Mouse (Mus musculus) layer of hippocampus, adult 11-12 months (tissue): ENCODE data around the gene Fam45a.
"Not testable (repeated sequence)": the region's sequence is repeated elsewhere in the genome, so short reads cannot be mapped to it uniquely, and the experiment has no call there.

Experiments used
- DNase-seq: peaks from one replicate; pipeline ENCODE4 v3.0.0; 2022; ENCODE audit warnings: low spot score

The Fam45a gene

DNA sequence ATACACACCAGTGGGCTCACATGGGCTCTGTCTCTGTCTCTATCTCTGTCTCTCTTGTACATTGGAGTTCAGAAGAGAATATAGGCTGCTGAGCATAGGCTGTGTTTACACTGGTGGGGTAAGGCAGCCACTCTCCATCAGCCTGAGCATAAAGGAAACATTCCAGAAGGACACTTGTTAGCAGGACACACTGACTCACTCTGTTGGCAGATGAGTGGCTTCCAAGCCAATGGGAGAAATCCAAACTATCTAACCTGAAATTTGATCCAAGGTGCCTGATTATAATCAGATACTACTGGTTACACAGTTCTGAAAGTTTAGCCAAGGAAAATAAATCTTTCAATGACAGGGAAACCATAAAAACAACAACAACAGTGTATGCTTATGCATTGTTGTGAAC is 34.3 kb downstream of the Fam45a start:
- no peak for DNase-seq

- DNase-seq = peak; percentile 93
Measured at GRCm38 (mm10) chr19:60860868-60861700, 49.7 kb downstream of the Fam45a start, which contains the start of gene Sfxn4. Gene Sfxn4 (minus strand): TSS chr19:60861479.

GRCm38 (mm10) chr19:60866169-60866568 is 54.8 kb downstream of the Fam45a start:
- DNase-seq = not testable (repeated sequence)

- no peak for DNase-seq
Measured at GRCm38 (mm10) chr19:60870489-60870888, 59.1 kb downstream of the Fam45a start.

DNA sequence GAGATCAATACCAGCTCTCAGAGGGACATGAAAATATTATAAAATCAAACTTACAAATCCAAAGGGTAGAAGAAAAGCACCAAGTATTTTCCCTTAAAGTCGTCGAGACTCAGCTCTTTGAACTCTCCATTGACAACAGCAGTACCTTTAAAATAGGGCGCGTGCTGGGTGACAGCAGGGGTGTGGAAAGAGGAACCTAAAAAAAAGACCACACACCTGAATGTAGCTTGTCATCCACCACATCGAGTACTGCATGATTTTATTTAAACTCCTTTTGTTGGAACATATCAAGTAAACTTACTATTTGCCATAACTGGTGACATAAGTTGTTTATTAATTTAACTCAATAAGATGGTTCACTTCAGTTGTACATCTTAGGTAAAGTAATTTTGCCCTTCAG is 60.0 kb downstream of the Fam45a start:
- DNase-seq = no peak

DNA sequence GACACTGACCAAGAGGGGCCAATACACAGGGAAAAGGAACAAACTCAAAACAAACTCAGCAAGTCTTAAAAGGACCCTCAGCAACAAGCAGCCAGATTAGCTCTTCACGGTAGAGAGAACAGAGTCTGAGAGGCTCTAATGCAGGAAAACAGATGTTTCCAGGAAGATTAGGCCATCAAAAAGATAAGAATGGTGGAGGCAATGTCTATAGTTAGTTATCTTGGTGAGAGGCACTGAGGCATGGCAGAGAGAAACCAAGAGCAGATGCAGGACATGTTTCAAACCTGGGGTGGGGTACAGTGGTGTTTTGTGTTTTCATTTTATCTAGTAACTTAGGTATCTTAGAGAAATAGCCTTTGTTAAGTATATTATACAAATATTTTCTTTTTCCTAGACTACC is 60.9 kb downstream of the Fam45a start:
- no peak for DNase-seq

DNA sequence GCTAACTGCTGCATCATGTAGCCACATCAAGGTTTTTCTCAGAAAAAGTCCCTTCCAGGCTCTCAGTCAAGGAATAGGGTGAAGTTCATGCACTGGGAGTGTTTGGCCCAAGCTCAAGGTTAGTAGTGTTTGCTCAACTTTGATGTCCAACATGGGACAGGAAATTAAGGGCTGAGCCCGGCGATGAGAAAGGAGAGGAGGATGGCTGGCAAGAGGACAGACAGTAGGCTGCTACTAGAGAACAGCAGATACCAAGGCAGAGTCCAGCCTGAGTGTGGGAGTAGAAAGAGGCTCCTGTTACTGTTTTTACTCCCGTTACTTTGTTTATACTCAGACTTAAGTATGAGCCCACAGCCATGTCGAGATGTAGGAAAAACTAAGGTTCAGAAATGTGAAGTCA is 62.1 kb downstream of the Fam45a start:
- no peak for DNase-seq

DNA sequence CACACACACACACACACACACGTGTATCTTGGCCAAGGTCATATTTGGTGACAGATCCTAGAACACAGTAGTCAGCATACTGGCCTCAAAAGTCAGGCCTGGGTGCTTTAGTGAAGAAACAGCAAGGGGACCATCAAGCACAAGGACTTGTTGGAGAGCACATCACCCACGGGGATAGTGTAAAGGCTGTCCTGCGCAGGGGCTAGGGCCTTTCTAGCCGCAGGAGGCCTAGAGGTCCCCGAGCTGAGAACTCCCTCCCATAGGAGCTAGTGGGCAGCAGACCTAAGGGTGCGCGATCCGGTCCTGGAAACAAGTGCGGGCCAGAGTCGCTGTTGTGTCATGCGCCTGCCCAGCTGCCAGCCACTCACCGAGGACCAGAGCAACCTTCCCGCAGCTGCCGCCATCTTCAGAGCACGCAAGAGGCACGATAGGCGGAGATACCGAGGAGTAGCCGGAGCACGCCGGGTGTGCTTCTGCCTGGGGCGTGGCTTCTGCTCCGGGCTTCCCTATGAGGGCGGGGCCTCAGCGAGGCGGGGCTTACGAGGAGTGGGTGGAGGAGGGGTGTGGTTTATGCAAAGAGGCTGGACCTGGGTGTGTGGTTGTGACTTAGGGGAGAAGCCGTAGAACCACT is 62.8 kb downstream of the Fam45a start, which contains the start of gene Prdx3:
TSS of gene Prdx3 (minus strand) at position 493 of the 631 bp plus-strand sequence.
- DNase-seq = peak; percentile 96

DNA sequence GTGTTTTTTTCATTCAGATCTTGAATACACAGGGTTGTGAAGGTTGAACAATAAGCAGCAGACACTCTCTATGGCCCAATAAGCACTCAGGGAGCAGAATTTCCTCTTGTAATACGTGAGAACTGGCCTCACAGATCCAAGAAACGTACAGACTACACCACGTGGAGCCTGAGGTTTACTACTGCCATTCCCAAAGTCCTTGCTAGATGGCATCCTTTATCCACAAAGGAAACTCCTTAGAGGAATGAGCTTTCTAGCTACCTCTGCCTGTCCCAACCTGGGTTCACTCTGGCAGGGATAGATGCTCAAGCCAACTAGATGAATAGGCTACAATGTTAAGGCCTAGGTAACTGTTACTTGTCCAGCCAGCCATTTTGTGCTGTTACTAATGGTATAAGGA is 71.7 kb downstream of the Fam45a start:
- DNase-seq = peak; percentile 42
